Mouse (Mus musculus) C2C12 (cell line): ENCODE measurements around the gene Nebl. TPM values are rescaled to one million over a fixed set of nuclear protein-coding genes. Genes with fewer than 3 reads are reported as not detected.

Experiments
- H3K27me3 ChIP-seq: one replicate; pipeline ENCODE4 v1.6.1; 2011; ENCODE audit not compliant: control insufficient read depth, insufficient read depth, insufficient read length
- H3K36me3 ChIP-seq: one replicate; pipeline ENCODE4 v1.6.1; 2011; ENCODE audit not compliant: control insufficient read depth, insufficient read depth
- H3K4me3 ChIP-seq: one replicate; pipeline ENCODE4 v1.5.1; 2011; ENCODE audit warnings: mild to moderate bottlenecking, control low read depth; ENCODE audit not compliant: poor library complexity, insufficient read depth, severe bottlenecking
- H3K79me2 ChIP-seq: one replicate; pipeline ENCODE4 v1.6.1; 2011; ENCODE audit not compliant: control insufficient read depth, insufficient read depth
- H3K79me3 ChIP-seq: one replicate; pipeline ENCODE4 v1.6.1; 2011; ENCODE audit warnings: low read depth, control low read depth
- H3ac ChIP-seq: one replicate; pipeline ENCODE3; 2011; ENCODE audit warnings: low read depth; ENCODE audit not compliant: control insufficient read depth, insufficient read length
- CEBPB ChIP-seq: IDR thresholded peaks from one replicate; pipeline ENCODE4 v1.6.1; 2011; ENCODE audit warnings: low read depth, mild to moderate bottlenecking, control low read depth, moderate library complexity
- CTCF ChIP-seq: IDR thresholded peaks from one replicate; pipeline ENCODE4 v1.5.1; 2011; ENCODE audit not compliant: control insufficient read depth, insufficient read depth, insufficient read length
- FOSL1 ChIP-seq: IDR thresholded peaks from one replicate; pipeline ENCODE4 v1.8.0; 2011; ENCODE audit warnings: mild to moderate bottlenecking, low read length; ENCODE audit not compliant: poor library complexity, insufficient read depth, severe bottlenecking
- MAX ChIP-seq: IDR thresholded peaks from one replicate; pipeline ENCODE4 v1.6.1; 2011; ENCODE audit warnings: mild to moderate bottlenecking, control low read depth
- MYOD1 ChIP-seq: IDR thresholded peaks from one replicate; pipeline ENCODE4 v1.6.1; 2011; ENCODE audit warnings: low read depth; ENCODE audit not compliant: control insufficient read depth, insufficient read length
- MYOG ChIP-seq: IDR thresholded peaks from one replicate; pipeline ENCODE4 v1.6.1; 2011; ENCODE audit not compliant: control insufficient read depth, insufficient read length; ENCODE audit errors: extremely low read depth
- USF1 ChIP-seq: IDR thresholded peaks from one replicate; pipeline ENCODE4 v1.6.1; 2011; ENCODE audit warnings: low read depth, mild to moderate bottlenecking, control low read depth, moderate library complexity
- polyA plus RNA-seq: library from polyadenylated mRNA; unstranded; fragments of >200 nt; fragmentation: generic; extraction: Trizol; gene quantifications from one replicate; pipeline ENCODE4 v1.2.1, GENCODE M21; 2012; ENCODE audit warnings: missing spikeins

The Nebl gene
- polyA plus RNA-seq, 1 experiment: 0.50 TPM

DNA sequence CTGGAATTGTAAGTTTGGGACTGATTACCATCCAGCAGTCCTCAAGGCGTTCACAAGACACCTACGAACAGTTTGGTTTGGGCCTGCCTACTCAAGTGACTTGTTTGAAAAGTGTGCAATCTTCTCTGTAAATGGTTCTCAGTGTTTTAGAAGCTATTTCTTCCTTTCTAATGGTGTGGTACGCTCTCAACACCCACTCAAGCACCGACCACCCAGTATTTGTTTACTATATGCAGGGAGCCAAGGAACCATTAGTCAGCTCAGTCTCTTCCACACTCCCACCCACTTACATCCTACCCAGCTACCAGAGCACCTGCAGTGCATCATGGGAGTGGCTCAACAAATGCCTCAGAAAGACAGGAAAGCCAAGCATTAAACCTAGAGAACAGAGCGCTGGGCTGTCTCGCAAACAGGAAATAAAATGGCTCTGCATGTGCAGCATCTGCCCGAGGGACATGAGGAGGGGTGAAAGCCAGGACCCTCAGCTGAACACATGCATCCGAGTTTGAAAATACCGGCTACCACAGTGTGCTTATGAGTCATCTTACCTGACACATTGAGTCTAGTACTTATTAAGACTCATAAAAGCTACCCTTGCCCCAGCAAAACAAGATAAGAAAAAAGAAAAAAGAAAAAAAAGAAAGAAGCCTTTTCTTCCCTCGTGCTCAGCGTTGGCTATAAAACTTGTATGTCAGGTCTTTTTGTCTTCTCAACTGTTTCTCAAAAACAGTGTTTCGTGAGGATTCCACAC, 199.7 kb downstream of the Nebl start:
- Histone ChIP-seq H3ac (no peak overlapping the region), H3K79me3 (no peaks in the 10 kb centered on the region), H3K4me3 (no peak overlapping the region), H3K27me3 (no peaks in the 10 kb centered on the region), H3K36me3 (no peaks in the 10 kb centered on the region), H3K79me2 (no peaks in the 10 kb centered on the region)
- no peak for TF ChIP-seq CTCF
- no peak for TF ChIP-seq FOSL1
- no peak for TF ChIP-seq MYOG
- TF ChIP-seq MYOD1: no peak
- no peak for TF ChIP-seq CEBPB
- TF ChIP-seq MAX: no peak
- no peak for TF ChIP-seq USF1

GRCm38 (mm10) chr2:17525739-17526526, 205.3 kb downstream of the Nebl start:
- TF ChIP-seq CTCF (no peak), FOSL1 (no peak), MYOD1 (no peak)
- Histone ChIP-seq H3K27me3 (no peaks in the 10 kb centered on the region), H3K4me3 (no peak overlapping the region), H3K79me3 (no peaks in the 10 kb centered on the region), H3K79me2 (no peaks in the 10 kb centered on the region), H3K36me3 (no peaks in the 10 kb centered on the region), H3ac (no peak overlapping the region)

- Histone ChIP-seq H3K36me3 (no peaks in the 10 kb centered on the region), H3K4me3 (no peak overlapping the region), H3K79me3 (no peaks in the 10 kb centered on the region), H3K79me2 (no peaks in the 10 kb centered on the region), H3ac (no peak overlapping the region), H3K27me3 (no peaks in the 10 kb centered on the region)
- TF ChIP-seq CTCF: no peak
- TF ChIP-seq USF1: no peak
- TF ChIP-seq FOSL1: no peak
- no peak for TF ChIP-seq MYOG
- TF ChIP-seq MYOD1: no peak
- TF ChIP-seq CEBPB: no peak
- TF ChIP-seq MAX: no peak
Observed at GRCm38 (mm10) chr2:17525211-17525610, 206.1 kb downstream of the Nebl start.

- no peaks in the 10 kb centered on the region for H3K79me3 ChIP-seq
- TF ChIP-seq CEBPB: no peak
- TF ChIP-seq MYOG: no peak
- TF ChIP-seq MAX: no peak
- TF ChIP-seq CTCF: no peak
- no peak for TF ChIP-seq FOSL1
- no peak for TF ChIP-seq MYOD1
- no peak overlapping the region for H3ac ChIP-seq
- H3K27me3 ChIP-seq: no peaks in the 10 kb centered on the region
- H3K4me3 ChIP-seq: no peak overlapping the region
- no peaks in the 10 kb centered on the region for H3K36me3 ChIP-seq
- no peaks in the 10 kb centered on the region for H3K79me2 ChIP-seq
Observed at GRCm38 (mm10) chr2:17524205-17524978, 206.9 kb downstream of the Nebl start.

DNA sequence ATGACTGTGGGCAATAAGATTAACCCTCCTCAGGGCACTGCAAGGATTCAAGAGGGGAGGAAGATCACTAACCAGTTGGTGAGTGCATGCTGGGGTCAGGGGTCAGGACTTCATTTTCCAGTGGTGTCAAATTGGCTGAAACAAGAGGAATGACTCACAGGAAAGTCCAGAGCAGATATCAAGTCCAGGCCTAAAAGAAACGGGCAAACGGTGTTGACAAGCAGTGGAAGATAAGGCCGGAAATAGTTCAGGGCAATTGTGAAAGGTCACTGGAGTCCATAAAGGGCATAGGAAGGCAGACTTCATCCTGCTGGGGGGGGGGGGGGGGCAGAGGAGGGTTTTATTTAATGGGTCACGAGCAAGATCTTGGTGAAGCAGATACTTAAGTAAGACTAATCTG, 207.5 kb downstream of the Nebl start:
- no peaks in the 10 kb centered on the region for H3K27me3 ChIP-seq

More for the DNA sequence above, 207.5 kb downstream of the Nebl start:
- TF ChIP-seq USF1: no peak
- TF ChIP-seq CTCF: no peak
- TF ChIP-seq MAX: no peak
- TF ChIP-seq FOSL1: no peak
- TF ChIP-seq MYOD1: no peak
- no peak for TF ChIP-seq CEBPB
- no peak for TF ChIP-seq MYOG
- Histone ChIP-seq H3K79me2 (no peaks in the 10 kb centered on the region), H3K4me3 (no peak overlapping the region), H3K79me3 (no peaks in the 10 kb centered on the region), H3K36me3 (no peaks in the 10 kb centered on the region), H3ac (no peak overlapping the region)
